Mouse (Mus musculus): ENCODE measurements around the gene Wdr35. TPM values are rescaled to one million over a fixed set of nuclear protein-coding genes. Genes with fewer than 3 reads are reported as not detected.

The Wdr35 gene
- total RNA-seq, 2 experiments from 2014 or later, result 11.9 to 12.5 TPM

- DNase-seq, result no peak
- intact Hi-C loops (cut with DNase I), result no loop called here
Observed at GRCm38 (mm10) chr12:9042759-9043158, 69.1 kb downstream of the Wdr35 start.

GRCm38 (mm10) chr12:9044666-9045065 is 71.0 kb downstream of the Wdr35 start:
- intact Hi-C loops (cut with DNase I), result no loop called here
- no peak for DNase-seq

GRCm38 (mm10) chr12:9046674-9047073 is 73.0 kb downstream of the Wdr35 start:
- intact Hi-C loops (cut with DNase I), result no loop called here
- DNase-seq, result no peak

DNA sequence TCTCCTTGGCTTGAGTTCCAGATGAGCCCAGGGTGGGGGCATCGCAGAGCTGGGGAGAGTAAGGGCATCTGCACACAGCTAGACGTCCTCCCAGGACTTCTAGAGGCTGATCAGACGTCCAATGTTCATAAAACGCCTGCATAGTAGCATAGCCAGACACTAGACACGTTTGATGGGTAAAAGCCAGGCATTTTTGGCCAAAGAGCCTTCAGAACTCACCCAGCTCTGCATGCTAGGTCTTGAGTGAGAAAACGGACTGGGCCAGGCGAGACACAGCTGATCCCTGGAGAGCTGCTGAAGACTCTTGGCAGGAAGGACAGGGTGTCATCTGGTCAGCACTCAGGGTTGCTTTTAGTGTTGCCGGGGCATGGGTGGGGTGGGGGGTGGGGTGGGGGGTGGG is 74.4 kb downstream of the Wdr35 start:
- intact Hi-C loops (cut with DNase I), result no loop called here
- no peak for DNase-seq

DNA sequence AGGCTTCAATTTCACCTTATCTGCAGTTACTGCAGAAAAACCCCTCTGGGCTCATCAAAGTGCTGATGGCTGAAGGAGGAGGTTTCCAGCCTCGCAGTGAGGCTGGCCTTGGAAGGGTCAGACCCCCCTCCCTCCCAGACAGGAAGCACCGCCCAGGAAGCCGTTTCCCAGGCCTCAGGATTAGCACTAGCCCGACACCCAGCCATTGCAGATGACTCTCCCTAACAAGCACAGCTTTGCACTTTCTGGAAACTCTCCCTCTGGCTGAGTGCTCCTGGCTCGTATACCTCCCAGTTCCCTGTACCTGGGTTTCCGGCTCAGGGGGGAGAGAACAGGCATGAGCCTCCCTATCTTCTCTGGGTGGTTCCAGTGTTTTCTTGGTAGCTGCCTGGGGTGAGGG is 77.1 kb downstream of the Wdr35 start:
- intact Hi-C loops (cut with DNase I), result loop anchor here (5.0 kb wide), 2 partner anchors 116 to 1536 kb away; no protein-coding TSS in a partner anchor
- DNase-seq, result peak in 1 of 2 experiments; percentile 45

DNA sequence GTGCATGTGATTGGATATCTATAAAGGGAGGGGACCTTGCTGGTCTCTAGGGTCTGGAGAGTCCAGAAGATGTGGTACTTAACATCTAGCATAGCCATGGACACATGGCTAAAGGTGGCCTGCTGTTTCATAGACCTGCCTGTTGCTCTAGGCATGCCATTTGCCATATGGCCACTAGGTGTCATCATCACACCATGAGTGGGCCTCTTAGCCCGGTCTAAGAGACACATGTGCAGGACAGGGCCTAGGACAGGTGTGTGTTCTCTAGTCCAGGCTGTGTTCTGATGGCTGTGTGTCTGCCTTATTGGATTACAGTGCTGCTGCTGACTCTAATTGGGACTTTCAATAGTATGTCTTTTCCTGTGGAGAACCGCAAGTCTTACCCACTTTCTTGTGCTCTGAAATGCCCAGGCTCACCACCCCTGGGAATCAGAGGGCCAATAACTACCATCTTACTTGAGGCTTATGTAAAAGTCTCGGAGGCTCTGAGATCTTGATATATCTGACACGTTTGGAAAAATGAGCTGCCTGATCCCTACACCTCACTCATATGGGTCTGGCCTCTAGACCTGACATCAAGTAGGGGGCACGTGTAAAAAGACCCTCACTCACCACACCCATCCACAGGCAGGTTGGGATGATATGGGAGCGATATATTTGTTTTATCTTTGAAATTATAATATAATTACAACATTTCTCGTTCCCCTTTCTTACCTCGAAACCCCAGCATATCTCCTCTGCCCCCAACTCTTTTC is 78.6 kb downstream of the Wdr35 start:
- intact Hi-C loops (cut with DNase I), result loop anchor here (1.0 to 5.0 kb wide), 6 partner anchors 115 to 1535 kb away; partner anchors contain the start of gene Osr1
- peak; percentile 80 to 90 for DNase-seq

DNA sequence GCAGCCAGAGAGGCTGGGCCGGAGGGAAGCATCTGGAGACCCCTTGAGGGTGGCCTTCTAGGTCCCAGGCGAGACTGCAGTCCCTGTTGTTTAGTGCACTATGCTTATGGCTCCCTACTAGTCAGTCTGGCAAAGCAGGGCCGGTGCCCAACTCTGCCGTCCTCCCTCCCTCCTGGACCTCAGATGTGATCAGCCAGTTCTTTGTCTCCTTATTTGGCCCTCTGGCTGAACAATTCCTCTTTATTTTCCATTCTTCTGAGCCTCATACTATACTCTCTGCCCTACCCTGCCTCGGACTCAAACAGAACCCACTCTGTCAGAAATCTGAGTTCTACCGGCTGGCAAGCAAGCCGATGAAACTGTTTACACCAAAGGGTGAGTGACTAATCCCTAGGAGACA is 79.7 kb downstream of the Wdr35 start:
- no peak for DNase-seq
- intact Hi-C loops (cut with DNase I), result loop anchor here (2.0 to 5.0 kb wide), 5 partner anchors 114 to 1534 kb away; partner anchors contain the start of gene Osr1

- no peak for DNase-seq
- intact Hi-C loops (cut with DNase I), result loop anchor here (5.0 kb wide), 2 partner anchors 113 to 1533 kb away; no protein-coding TSS in a partner anchor
Observed at GRCm38 (mm10) chr12:9054012-9054411, 80.3 kb downstream of the Wdr35 start.

- no peak for DNase-seq
- intact Hi-C loops (cut with DNase I), result no loop called here
Observed at GRCm38 (mm10) chr12:9055269-9055668, 81.6 kb downstream of the Wdr35 start.

- DNase-seq, result no peak
- intact Hi-C loops (cut with DNase I), result no loop called here
Observed at GRCm38 (mm10) chr12:9059502-9059901, 85.8 kb downstream of the Wdr35 start.

GRCm38 (mm10) chr12:9059965-9060364 is 86.3 kb downstream of the Wdr35 start:
- intact Hi-C loops (cut with DNase I), result loop anchor here (5.0 kb wide), 1 partner anchor 62 kb away; no protein-coding TSS in a partner anchor
- DNase-seq, result peak in 1 of 2 experiments; percentile 28

DNA sequence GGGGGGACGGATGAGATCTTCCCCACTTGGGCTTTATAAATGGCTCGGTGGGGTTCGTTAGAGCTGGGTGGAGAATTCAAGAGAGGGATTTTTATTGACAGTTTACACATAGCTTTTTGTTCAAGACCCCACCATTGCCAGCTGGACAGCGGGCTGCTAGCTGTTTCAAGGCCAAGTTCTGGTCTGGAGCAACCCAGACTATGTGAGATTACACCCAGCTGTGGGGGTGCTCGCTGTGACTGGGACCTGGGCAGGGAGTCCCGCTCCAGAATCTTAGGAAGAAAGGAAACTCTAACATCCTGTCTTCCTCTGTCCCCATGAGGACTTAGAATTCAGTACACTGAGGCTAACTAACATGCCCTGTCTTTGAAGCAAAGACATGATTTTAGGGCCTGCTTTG is 89.9 kb downstream of the Wdr35 start:
- intact Hi-C loops (cut with DNase I), result loop anchor here (5.0 kb wide), 1 partner anchor 59 kb away; no protein-coding TSS in a partner anchor
- DNase-seq, result peak; percentile 34 to 56

GRCm38 (mm10) chr12:9071058-9071457 is 97.4 kb downstream of the Wdr35 start:
- no peak for DNase-seq
- intact Hi-C loops (cut with DNase I), result no loop called here

DNA sequence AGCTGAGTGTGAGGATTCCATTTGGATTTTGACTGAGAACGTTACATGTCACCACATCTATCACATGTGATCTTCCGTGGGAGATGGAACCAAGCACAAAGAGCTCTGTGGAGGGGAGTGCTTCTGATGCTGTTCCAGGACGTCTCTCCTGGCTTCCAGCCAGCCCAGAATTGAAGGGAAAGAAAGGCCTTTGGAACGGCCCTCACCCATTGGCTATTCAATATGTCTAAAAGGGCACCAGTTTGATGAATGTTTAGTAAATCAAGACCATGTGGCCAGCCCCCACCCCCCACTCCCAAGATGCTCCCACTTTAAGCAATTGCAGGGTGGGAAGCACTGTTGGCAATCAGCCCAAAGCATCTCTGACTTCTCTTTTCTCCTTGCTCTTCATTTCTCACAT is 97.8 kb downstream of the Wdr35 start:
- intact Hi-C loops (cut with DNase I), result no loop called here
- no peak for DNase-seq

DNA sequence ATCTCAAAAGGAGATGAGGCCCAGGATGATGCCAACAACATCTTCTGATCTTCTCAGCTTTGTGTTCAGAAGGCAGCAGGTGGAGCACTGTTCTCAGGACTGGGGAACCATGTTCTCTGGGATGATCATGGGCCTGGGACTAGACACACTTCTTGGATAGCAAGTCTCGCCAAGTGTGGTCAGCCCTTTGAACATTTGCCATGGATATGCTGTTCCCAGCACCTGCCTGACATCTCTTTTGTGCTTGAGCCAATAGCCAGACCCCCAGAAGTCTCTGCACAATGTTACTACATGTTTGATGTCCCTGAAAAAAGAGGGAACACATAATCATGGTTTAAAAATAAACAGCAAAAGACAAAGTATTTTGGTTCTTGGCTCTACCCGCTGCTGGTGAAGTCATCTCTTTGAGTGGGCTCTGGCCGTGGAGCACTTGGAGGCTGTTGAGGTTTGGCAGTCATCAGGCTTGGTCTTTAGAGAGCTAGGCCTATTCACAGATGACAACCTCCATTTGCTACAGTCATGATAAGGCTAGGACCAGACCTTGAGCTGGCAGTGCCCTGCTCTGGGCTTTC is 103.9 kb downstream of the Wdr35 start:
- peak; percentile 36 to 44 for DNase-seq
- intact Hi-C loops (cut with DNase I), result no loop called here

Other genes with a start within 250 kb of the Wdr35 start
- 10 to 100 TPM; 10.9 to 12.2 TPM for gene Sdc1, start 202.6 kb upstream of the Wdr35 start, total RNA-seq (2021)
- gene Laptm4a, start 52.2 kb upstream of the Wdr35 start, total RNA-seq (2021), result 100 to 1,000 TPM; 325 to 358 TPM
- not detected for gene Matn3, start 26.0 kb upstream of the Wdr35 start, total RNA-seq (2021)
- gene Ttc32, start 56.1 kb downstream of the Wdr35 start, total RNA-seq (2021), result 10 to 100 TPM; 20.8 to 24.2 TPM